Mouse (Mus musculus): Measurements from ENCODE around the gene Trmt13.
A peak's percentile ranks its signal among the peaks of the same experiment; 100 is the strongest.

Trmt13 gene

DNA sequence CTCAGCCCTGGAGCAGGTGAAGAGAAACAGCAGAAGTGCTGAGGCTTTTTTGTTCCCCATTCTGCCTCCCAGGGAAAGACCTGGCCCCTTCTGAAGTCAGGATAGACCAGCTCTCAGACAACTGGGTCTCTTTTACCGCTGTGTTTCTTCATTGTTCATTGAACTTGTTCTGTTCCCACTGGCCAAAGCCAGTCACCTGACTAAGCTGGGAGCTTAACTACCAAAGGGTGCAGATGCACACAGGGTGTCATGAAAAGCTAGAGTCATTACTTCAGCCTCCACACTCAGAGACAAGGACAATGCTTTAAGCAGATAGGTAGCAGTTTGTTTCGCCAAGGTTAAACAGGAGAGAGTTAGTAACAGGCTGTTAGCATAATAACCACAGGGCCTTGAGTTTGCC, 72.3 kb downstream of the Trmt13 start:
- DNase-seq: no peak

DNA sequence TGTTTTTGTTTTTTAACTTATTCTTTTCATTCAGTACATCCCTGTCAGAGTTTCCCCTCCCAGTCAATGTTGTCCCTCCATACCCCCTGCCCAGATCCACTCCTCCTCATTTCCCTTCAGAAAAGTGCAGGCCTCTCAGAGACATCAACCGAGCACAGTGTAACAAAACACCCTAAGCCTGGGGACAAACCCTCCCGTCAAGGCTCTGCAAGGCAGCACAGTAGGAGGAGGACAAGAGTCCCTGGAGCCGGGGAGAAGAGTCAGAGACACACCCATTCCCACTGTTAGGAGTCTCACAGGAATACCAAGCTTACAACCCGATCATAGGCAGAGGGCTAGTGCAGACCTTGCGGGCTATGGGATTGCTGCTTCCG, 77.2 kb downstream of the Trmt13 start:
- no peak for DNase-seq

DNA sequence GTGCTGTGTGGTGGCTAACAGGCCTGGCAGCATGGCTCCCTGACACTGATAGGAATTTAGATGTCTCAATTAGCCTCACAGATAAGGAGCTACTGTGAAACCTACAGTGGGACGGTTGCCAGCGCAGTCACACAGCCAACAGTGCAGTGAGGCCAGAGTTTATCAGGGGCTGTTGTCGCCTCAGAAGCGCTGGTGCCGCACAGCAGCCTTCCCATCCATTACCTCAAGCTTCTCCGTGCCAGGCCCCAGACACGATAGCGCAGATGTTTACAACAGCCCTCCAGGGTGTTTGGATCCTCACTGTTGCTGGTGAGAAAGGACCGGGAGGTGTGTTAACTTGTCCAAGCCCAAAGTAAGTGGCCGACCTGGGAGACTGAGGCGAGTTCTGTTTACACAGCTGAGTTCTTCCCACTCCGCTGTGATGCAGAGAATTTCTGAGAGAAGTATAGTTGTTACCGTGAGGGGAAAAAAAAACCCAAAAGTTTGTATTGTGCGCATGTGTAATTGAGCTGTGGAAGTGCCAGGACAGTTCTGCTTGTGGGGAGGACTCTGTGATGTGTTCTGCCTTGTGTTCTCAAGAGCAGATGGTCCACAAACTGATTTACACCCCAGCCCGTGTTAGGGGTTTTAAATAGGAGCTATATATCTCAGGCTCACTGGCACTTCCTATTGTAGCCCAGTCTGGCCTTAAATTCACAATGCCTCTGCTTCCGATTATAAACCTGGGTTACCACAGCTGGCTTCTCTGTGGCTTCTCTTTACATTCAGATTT, 77.8 kb downstream of the Trmt13 start:
- peak; percentile 12 for DNase-seq
